Mouse (Mus musculus) lung, postnatal 0 days (tissue): Measurements from ENCODE around the gene Xpo4. TPM values are rescaled to one million over a fixed set of nuclear protein-coding genes. Genes with fewer than 3 reads are reported as not detected.
A peak's percentile ranks its signal among the peaks of the same experiment; 100 is the strongest.

Experiments
- ATAC-seq: fragments of 200-750 bp; cut with Nextera tagmentation; 2 replicates; pipeline ENCODE4 v1.8.0; 2017; ENCODE audit warnings: moderate library complexity
- DNase-seq: peaks from one replicate; pipeline ENCODE4 v3.0.0-alpha.2; 2016; ENCODE audit warnings: low spot score
- H3K27ac ChIP-seq: fragments of 300-500 bp; sonication (generic); 2 replicates; pipeline ENCODE4 v1.5.1; 2014; ENCODE audit warnings: antibody characterized with exemption, mild to moderate bottlenecking, low read length, mixed read lengths
- H3K27me3 ChIP-seq: fragments of 300-500 bp; sonication (generic); replicated peaks from 2 replicates; pipeline ENCODE4 v1.6.1; 2014; ENCODE audit warnings: low read length, mixed read lengths; ENCODE audit not compliant: insufficient read depth
- H3K36me3 ChIP-seq: fragments of 300-500 bp; sonication (generic); 2 replicates; pipeline ENCODE4 v1.6.1; 2014; ENCODE audit warnings: low read length, mixed read lengths; ENCODE audit not compliant: insufficient read depth
- H3K4me1 ChIP-seq: fragments of 300-500 bp; sonication (generic); 2 replicates; pipeline ENCODE4 v1.6.1; 2014; ENCODE audit warnings: antibody characterized with exemption, low read depth, low read length, mixed read lengths; ENCODE audit not compliant: insufficient read depth
- H3K4me2 ChIP-seq: fragments of 300-500 bp; sonication (generic); replicated peaks from 2 replicates; pipeline ENCODE4 v1.6.1; 2014; ENCODE audit warnings: low read depth, mild to moderate bottlenecking, low read length, moderate library complexity, mixed read lengths
- H3K4me3 ChIP-seq: fragments of 300-500 bp; sonication (generic); 2 replicates; pipeline ENCODE4 v1.5.1; 2014; ENCODE audit warnings: low read depth, low read length
- H3K9ac ChIP-seq: fragments of 300-500 bp; sonication (generic); replicated peaks from 2 replicates; pipeline ENCODE4 v1.6.1; 2014; ENCODE audit warnings: low read depth, mild to moderate bottlenecking
- H3K9me3 ChIP-seq: fragments of 300-500 bp; sonication (generic); 2 replicates; pipeline ENCODE4 v1.6.1; 2016; ENCODE audit warnings: low read length, mixed read lengths
- CTCF ChIP-seq: IDR thresholded peaks from 2 replicates; pipeline ENCODE4 v1.5.1; 2016; ENCODE audit warnings: antibody characterized with exemption, mild to moderate bottlenecking
- EP300 ChIP-seq: IDR thresholded peaks from 2 replicates; pipeline ENCODE4 v1.6.1; 2016; ENCODE audit warnings: antibody characterized with exemption, mild to moderate bottlenecking, control low read depth
- WGBS: fragments of 180-500 bp; shearing (Covaris S2); extraction: QIAGEN DNeasy Blood & Tissue Kit; methylation state at CpG from one replicate; pipeline ENCODE4 v1.1.7; 2014; 5-methylcytosine and 5-hydroxymethylcytosine counted together
- polyA plus RNA-seq: library from polyadenylated mRNA; unstranded; fragments of >200 nt; fragmentation: Nextera tagmentation; extraction: Ambion mirVana; gene quantifications from 2 replicates; pipeline ENCODE4 v1.2.1, GENCODE M21; 2015

The Xpo4 gene
- polyA plus RNA-seq, 1 experiment from 2014 or later, result 6.4 TPM

DNA sequence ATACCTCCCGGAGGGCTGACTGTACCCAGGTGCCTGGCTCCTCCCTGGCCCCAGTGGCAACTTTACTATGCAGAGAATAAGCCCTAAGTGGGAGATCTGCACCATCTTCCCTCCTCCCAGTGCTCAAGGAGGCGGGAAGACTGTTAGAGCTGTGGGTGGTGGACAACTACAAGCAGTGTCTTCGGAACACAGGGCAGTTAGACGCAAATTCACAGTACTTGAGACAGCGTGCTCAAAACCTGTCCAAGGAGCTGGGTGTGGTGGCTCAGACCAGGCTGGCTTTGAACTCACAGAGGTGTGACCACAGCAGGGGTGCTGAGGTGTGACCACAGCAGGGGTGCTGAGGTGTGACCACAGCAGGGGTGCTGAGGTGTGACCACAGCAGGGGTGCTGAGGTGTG, 110.8 kb downstream of the Xpo4 start:
- no peaks in the 10 kb centered on the region for H3K4me1 ChIP-seq
- no peak overlapping the region for H3K27ac ChIP-seq
- no peak for TF ChIP-seq CTCF
- TF ChIP-seq EP300, result no peak
- H3K4me3 ChIP-seq, result no peak overlapping the region
- no peak for DNase-seq
- no peak overlapping the region for H3K4me2 ChIP-seq
- no peaks in the 10 kb centered on the region for H3K9me3 ChIP-seq
- no peaks in the 10 kb centered on the region for H3K27me3 ChIP-seq
- H3K9ac ChIP-seq, result no peak overlapping the region
- no peak for ATAC-seq
- 91% methylated on average over 5 of the region's 5 CpGs for WGBS
- H3K36me3 ChIP-seq, result peaks cover 6% of the 10 kb centered on the region

DNA sequence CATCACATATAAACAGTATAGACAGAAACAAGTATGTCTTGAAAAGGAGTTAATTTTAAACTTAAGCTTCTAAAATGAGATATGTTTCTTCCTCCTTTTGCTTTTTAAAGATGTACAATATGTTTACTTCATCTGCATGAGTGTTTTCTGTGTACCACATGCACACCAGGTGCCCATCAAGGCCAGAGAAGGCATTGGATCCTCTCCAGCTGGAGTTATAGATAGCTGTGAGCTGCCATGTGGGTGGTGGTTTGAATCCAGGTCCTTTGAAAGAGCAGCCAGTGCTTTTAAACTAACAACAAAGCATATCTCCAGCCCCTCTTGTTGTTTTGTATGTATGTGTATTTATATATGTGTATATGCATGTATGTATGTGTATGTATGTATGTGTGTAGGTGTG, 112.3 kb downstream of the Xpo4 start:
- Histone ChIP-seq H3K4me1 (no peaks in the 10 kb centered on the region), H3K9me3 (no peaks in the 10 kb centered on the region), H3K9ac (no peak overlapping the region), H3K27ac (no peak overlapping the region), H3K36me3 (peaks cover 9% of the 10 kb centered on the region), H3K4me3 (no peak overlapping the region), H3K4me2 (no peak overlapping the region), H3K27me3 (no peaks in the 10 kb centered on the region)
- ATAC-seq, result no peak
- TF ChIP-seq CTCF, result no peak
- DNase-seq, result no peak

GRCm38 (mm10) chr14:57547062-57547461, 118.2 kb downstream of the Xpo4 start:
- Histone ChIP-seq H3K27me3 (no peaks in the 10 kb centered on the region), H3K9me3 (no peaks in the 10 kb centered on the region), H3K4me3 (no peak overlapping the region), H3K9ac (no peak overlapping the region), H3K4me1 (no peaks in the 10 kb centered on the region; the same call in 1 of the 2 replicates), H3K4me2 (no peak overlapping the region), H3K27ac (no peak overlapping the region), H3K36me3 (peaks cover 9% of the 10 kb centered on the region)
- ATAC-seq, result peak; percentile 69
- no peak for DNase-seq
- 36% methylated on average over 5 of the region's 5 CpGs for WGBS
- TF ChIP-seq EP300 (no peak), CTCF (no peak)

DNA sequence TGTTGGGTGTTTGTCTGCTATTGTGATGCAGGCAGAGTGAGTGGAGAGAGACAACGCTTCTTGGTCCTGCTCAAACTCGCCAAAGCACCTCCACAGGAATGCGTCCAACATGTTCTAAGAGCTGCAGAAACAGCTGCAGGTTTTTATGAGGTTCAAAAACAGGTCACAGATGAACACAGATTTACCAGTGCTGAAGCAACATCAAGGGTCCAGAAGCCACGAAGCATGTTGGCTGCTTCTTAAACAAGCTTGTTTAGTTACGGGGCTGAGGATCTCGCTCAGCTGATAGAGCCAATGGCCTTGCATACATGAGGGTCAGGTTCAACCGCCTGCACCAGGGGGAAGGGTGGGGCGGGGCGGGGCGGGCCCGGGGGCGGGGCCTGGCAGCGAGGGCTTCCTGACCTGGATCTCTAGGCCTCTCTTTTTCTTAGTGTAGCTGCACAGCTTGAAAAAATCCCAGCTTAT, 118.6 kb downstream of the Xpo4 start:
- peak; percentile 73 for DNase-seq
- Histone ChIP-seq H3K4me2 (no peak overlapping the region), H3K4me1 (no peaks in the 10 kb centered on the region; the same call in 1 of the 2 replicates), H3K9ac (no peak overlapping the region), H3K27me3 (no peaks in the 10 kb centered on the region), H3K9me3 (no peaks in the 10 kb centered on the region), H3K4me3 (no peak overlapping the region), H3K36me3 (peaks cover 9% of the 10 kb centered on the region), H3K27ac (no peak overlapping the region)
- 14% methylated on average over 13 of the region's 13 CpGs for WGBS
- TF ChIP-seq EP300 (no peak), CTCF (no peak)
- ATAC-seq, result peak; percentile 89

- DNase-seq (no peak), ATAC-seq (no peak)
- H3K9ac ChIP-seq, result no peak overlapping the region
- no peak overlapping the region for H3K4me2 ChIP-seq
- no peak overlapping the region for H3K4me3 ChIP-seq
- H3K4me1 ChIP-seq, result no peaks in the 10 kb centered on the region; the same call in 1 of the 2 replicates
- TF ChIP-seq CTCF (no peak), EP300 (no peak)
- H3K27ac ChIP-seq, result no peak overlapping the region
- H3K36me3 ChIP-seq, result peaks cover 9% of the 10 kb centered on the region
- no peaks in the 10 kb centered on the region for H3K9me3 ChIP-seq
- WGBS, result 74% methylated on average over 8 of the region's 8 CpGs
- H3K27me3 ChIP-seq, result no peaks in the 10 kb centered on the region
Observed at GRCm38 (mm10) chr14:57546131-57546530, 119.1 kb downstream of the Xpo4 start.

- no peak overlapping the region for H3K27ac ChIP-seq
- ATAC-seq (no peak), DNase-seq (no peak)
- WGBS, result 82% methylated on average over 17 of the region's 17 CpGs
- H3K9ac ChIP-seq, result no peak overlapping the region
- H3K4me1 ChIP-seq, result no peaks in the 10 kb centered on the region; the same call in 1 of the 2 replicates
- H3K27me3 ChIP-seq, result no peaks in the 10 kb centered on the region
- no peaks in the 10 kb centered on the region for H3K9me3 ChIP-seq
- H3K4me2 ChIP-seq, result no peak overlapping the region
- peaks cover 9% of the 10 kb centered on the region for H3K36me3 ChIP-seq
- no peak overlapping the region for H3K4me3 ChIP-seq
- TF ChIP-seq CTCF (no peak), EP300 (no peak)
Observed at GRCm38 (mm10) chr14:57545526-57545925, 119.7 kb downstream of the Xpo4 start.
